Mouse (Mus musculus): Measurements from ENCODE around the gene Ppp2r5c. TPM values are rescaled to one million over a fixed set of nuclear protein-coding genes. Genes with fewer than 3 reads are reported as not detected.

Ppp2r5c gene
- polyA plus RNA-seq, 1 experiment: 153 TPM

DNA sequence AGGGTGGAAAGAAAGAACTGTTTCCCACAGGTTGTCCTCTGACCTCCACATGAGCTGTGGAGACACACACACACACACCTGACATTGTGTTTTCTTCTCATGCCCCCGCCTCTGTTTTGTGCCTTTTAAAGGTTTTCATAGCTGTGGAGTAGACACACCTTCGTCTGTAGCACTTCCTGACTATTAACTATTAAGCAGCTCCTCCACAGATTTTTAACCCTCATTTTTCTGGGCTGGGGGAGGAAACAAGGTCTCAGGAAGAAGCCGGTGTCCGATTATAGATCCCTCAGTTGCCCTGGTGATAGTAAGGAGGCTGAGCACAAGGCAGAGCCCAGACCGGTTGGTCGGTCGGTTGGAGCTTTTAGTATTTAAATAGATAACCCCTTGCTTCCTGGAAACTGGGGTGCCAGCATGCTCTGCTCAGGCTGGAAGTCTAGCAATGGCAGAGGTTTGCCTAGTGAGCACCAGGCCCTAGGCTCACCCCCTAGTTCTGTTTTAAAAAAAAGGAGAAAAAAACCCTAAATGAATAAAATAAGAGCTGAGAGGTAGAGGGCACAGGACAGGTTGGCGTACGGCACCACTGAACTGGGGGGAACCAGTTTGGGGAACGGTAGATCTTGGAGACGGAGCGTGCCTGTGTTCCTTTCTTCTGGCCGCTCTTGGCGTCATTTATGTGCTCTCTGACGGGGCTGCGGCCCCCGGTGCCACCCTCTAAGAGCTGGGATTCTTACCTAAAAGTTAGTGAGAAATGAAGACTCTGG is 38.1 kb downstream of the Ppp2r5c start:
- TF ChIP-seq POLR2A (IDR thresholded peaks at IDR 0.05; ENCODE audit: borderline replicate concordance, low read depth, low read length): no peak
- no peak for TF ChIP-seq CTCF (IDR thresholded peaks at IDR 0.05; ENCODE audit: low read depth, low read length)
- peaks cover 15% of the 10 kb centered on the region for H3K4me1 ChIP-seq (ENCODE audit: control insufficient read depth, insufficient read depth, low read length)
- H3K27ac ChIP-seq (ENCODE audit: insufficient read depth, low read depth, low read length): peak overlapping the region; percentile 83
- peak overlapping the region; percentile 70 for H3K4me3 ChIP-seq (ENCODE audit: insufficient read depth, low read length)

DNA sequence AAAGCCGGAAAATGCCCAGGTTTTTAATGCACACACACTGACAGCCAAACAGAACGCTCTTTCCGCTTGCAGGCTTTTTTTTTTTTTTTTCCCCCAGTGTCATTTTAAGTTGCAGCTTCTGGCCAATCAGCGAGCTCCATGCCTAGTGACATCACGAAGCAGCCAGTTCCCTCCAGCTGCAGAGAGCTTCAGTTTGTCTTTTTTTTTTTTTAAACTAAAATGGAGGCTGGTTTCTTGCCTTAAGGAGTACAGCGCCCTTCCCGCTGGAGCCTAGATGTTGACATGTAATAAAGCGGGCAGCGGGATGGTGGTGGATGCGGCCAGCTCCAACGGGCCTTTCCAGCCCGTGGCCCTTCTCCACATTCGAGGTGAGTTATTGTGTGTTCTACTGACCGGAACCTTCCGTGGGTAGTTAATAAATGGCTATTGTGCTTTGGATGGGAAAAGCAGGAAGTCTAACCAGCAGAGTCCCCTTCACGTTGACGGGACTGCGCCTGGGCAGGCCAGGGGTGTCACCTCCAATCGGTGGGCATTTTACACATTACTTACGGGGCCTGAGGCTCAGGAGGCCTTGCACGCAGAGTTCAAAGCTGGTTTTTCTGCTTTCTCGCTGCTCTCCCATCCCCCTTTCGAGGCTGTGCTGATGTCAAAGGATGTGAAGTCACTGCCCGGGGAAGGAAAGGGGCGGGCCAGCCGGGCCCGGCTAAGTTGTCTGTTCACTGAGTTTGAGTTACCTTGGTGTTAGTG is 38.8 kb downstream of the Ppp2r5c start:
- peaks cover 15% of the 10 kb centered on the region for H3K4me1 ChIP-seq (ENCODE audit: control insufficient read depth, insufficient read depth, low read length)
- H3K4me3 ChIP-seq (ENCODE audit: insufficient read depth, low read length): peak overlapping the region; percentile 70
- H3K27ac ChIP-seq (ENCODE audit: insufficient read depth, low read depth, low read length): peak overlapping the region; percentile 88
- no peak for TF ChIP-seq POLR2A (IDR thresholded peaks at IDR 0.05; ENCODE audit: borderline replicate concordance, low read depth, low read length)
- no peak for TF ChIP-seq CTCF (IDR thresholded peaks at IDR 0.05; ENCODE audit: low read depth, low read length)

- TF ChIP-seq POLR2A (IDR thresholded peaks at IDR 0.05; ENCODE audit: borderline replicate concordance, low read depth, low read length): no peak
- TF ChIP-seq CTCF (IDR thresholded peaks at IDR 0.05; ENCODE audit: low read depth, low read length): no peak
- Histone ChIP-seq H3K4me1 (ENCODE audit: control insufficient read depth, insufficient read depth, low read length) (peaks cover 15% of the 10 kb centered on the region), H3K4me3 (ENCODE audit: insufficient read depth, low read length) (peak overlapping the region; percentile 70), H3K27ac (ENCODE audit: insufficient read depth, low read depth, low read length) (no peak overlapping the region)
These were observed 39.9 kb downstream of the Ppp2r5c start for GRCm38 (mm10) chr12:110486852-110487251.

GRCm38 (mm10) chr12:110488031-110488430 is 41.1 kb downstream of the Ppp2r5c start:
- Histone ChIP-seq H3K4me3 (ENCODE audit: insufficient read depth, low read length) (no peak overlapping the region), H3K27ac (ENCODE audit: insufficient read depth, low read depth, low read length) (no peak overlapping the region), H3K4me1 (ENCODE audit: control insufficient read depth, insufficient read depth, low read length) (peaks cover 15% of the 10 kb centered on the region)
- no peak for TF ChIP-seq POLR2A (IDR thresholded peaks at IDR 0.05; ENCODE audit: borderline replicate concordance, low read depth, low read length)
- no peak for TF ChIP-seq CTCF (IDR thresholded peaks at IDR 0.05; ENCODE audit: low read depth, low read length)

DNA sequence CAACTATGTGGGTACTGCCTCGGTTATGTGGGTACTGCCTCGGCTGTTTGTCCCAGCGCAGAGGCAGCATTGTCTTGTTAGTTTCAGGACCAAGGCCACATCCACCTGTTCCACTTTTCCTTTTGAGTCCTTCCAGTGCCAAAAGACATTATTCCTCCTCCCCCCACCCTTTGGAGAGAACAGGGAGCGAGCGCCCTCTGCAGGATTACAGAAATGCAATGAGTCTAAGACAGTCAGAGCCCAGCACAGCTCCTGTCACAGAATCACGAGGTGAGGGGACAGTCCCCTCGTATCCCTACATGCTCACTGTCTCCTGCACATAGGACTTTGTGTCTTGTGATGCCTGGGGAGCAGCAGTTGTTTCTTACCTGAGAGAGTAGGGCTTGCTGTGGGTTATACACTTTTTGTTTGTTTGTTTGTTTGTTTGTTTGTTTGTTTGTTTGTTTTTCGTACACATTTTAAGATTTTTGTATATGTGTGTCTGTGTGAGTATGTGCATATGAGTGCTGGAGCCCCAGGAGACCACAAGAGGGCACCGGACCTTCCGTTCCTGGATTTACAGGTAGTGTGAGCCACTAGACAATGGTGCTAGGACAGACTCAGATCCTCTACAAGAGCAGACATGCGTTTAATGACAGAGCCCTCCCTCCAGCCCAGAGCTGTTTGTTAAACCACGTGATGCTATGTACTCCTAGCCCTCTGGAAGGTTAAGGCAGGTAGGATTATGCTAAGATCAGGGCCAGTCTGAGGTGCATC is 43.2 kb downstream of the Ppp2r5c start:
- Histone ChIP-seq H3K4me1 (ENCODE audit: control insufficient read depth, insufficient read depth, low read length) (peaks cover 22% of the 10 kb centered on the region), H3K27ac (ENCODE audit: insufficient read depth, low read depth, low read length) (no peak overlapping the region), H3K4me3 (ENCODE audit: insufficient read depth, low read length) (no peak overlapping the region)
- TF ChIP-seq POLR2A (IDR thresholded peaks at IDR 0.05; ENCODE audit: borderline replicate concordance, low read depth, low read length) (no peak), CTCF (IDR thresholded peaks at IDR 0.05; ENCODE audit: low read depth, low read length) (no peak)

DNA sequence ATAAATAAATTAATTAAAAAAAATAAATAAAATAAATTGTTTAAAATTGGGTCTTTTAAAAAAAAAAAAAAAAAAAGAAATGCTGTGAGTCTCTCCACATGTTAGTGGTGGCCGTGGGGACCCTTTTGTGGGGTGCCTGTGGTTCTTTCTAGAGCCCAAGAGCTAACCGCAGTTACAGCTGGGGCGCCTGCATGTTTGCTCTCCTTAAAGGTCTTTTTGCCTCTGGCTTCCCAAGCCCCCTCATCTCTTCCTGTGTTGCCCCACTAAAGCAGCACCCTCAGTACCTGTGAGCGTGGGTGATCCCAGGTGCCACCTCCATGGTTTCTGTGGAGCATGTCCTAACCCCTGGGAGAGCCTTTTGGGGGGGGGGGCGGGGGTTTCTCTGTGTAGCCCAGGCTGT is 45.5 kb downstream of the Ppp2r5c start:
- Histone ChIP-seq H3K4me3 (ENCODE audit: insufficient read depth, low read length) (no peak overlapping the region), H3K4me1 (ENCODE audit: control insufficient read depth, insufficient read depth, low read length) (peaks cover 25% of the 10 kb centered on the region), H3K27ac (ENCODE audit: insufficient read depth, low read depth, low read length) (no peak overlapping the region)
- no peak for TF ChIP-seq CTCF (IDR thresholded peaks at IDR 0.05; ENCODE audit: low read depth, low read length)
- TF ChIP-seq POLR2A (IDR thresholded peaks at IDR 0.05; ENCODE audit: borderline replicate concordance, low read depth, low read length): no peak

GRCm38 (mm10) chr12:110493597-110494369 is 46.9 kb downstream of the Ppp2r5c start:
- Histone ChIP-seq H3K4me3 (ENCODE audit: insufficient read depth, low read length) (no peak overlapping the region), H3K27ac (ENCODE audit: insufficient read depth, low read depth, low read length) (no peak overlapping the region), H3K4me1 (ENCODE audit: control insufficient read depth, insufficient read depth, low read length) (peaks cover 28% of the 10 kb centered on the region)
- TF ChIP-seq CTCF (IDR thresholded peaks at IDR 0.05; ENCODE audit: low read depth, low read length): no peak
- TF ChIP-seq POLR2A (IDR thresholded peaks at IDR 0.05; ENCODE audit: borderline replicate concordance, low read depth, low read length): no peak

DNA sequence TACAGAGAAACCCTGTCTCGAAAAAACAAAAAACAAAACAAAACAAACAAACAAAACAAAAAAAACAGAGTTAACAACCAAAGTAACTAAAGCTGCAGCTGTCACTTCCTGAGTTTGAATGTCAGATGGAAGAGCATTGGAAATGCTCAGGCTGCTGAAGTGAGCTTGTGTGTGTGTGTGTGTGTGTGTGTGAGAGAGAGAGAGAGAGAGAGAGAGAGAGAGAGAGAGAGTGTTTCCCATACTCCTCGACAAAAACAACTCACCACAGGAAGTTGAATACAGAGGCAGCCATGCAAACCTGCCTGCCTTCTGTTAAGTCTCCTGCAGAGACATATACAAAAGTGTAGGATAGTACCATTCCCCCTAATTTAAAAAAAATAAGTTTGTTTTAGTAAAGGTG is 47.9 kb downstream of the Ppp2r5c start:
- Histone ChIP-seq H3K27ac (ENCODE audit: insufficient read depth, low read depth, low read length) (no peak overlapping the region), H3K4me3 (ENCODE audit: insufficient read depth, low read length) (no peak overlapping the region), H3K4me1 (ENCODE audit: control insufficient read depth, insufficient read depth, low read length) (peaks cover 39% of the 10 kb centered on the region)
- TF ChIP-seq POLR2A (IDR thresholded peaks at IDR 0.05; ENCODE audit: borderline replicate concordance, low read depth, low read length) (no peak), CTCF (IDR thresholded peaks at IDR 0.05; ENCODE audit: low read depth, low read length) (no peak)

- Histone ChIP-seq H3K4me1 (ENCODE audit: control insufficient read depth, insufficient read depth, low read length) (peaks cover 43% of the 10 kb centered on the region), H3K27ac (ENCODE audit: insufficient read depth, low read depth, low read length) (no peak overlapping the region), H3K4me3 (ENCODE audit: insufficient read depth, low read length) (no peak overlapping the region)
- no peak for TF ChIP-seq CTCF (IDR thresholded peaks at IDR 0.05; ENCODE audit: low read depth, low read length)
- TF ChIP-seq POLR2A (IDR thresholded peaks at IDR 0.05; ENCODE audit: borderline replicate concordance, low read depth, low read length): no peak
These were observed 48.3 kb downstream of the Ppp2r5c start for GRCm38 (mm10) chr12:110495260-110495659.
